Mouse (Mus musculus) layer of hippocampus, adult 11-12 months (tissue): ENCODE results near the gene Sorcs1.

Source experiments
- DNase-seq: peaks from one replicate; pipeline ENCODE4 v3.0.0; 2022; ENCODE audit warnings: low spot score

The Sorcs1 gene

DNA sequence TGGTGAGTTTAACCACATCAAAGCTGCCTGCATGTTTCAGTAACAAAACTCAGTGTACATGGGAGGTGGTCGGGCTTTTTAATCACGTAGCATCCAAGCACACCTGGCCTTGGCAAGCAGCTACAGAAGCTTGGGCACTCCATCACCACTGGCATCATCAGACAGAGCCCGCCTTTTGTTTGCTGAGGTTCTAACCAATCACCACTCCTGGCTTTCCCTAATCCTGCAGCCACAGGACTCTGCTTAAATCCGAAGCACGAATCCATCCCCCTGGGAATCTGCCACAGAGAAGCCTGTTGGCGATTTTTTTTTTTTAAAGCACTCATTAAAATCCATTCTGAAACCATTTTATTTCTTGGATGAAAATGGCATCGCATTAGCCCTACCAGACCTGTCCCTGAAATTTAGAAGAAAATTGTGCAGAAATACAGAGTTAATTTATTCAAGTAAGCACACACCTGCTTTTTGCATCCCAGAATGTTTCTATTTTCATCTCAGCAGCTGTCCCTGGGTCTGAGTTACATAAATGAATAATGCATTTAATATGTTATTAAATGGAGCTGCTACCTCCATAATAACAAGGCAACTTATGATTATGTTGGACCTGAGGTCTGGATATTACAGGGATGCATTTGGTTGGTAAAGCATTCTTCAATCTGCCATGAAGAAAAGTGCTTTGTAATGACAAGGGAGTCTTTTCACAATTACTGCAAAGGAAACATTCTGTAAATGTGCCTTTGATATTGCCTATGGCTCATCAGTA is 463.8 kb downstream of the Sorcs1 start:
- peak; percentile 5 for DNase-seq

- no peak for DNase-seq
These were observed 468.0 kb downstream of the Sorcs1 start for GRCm38 (mm10) chr19:50210456-50210855.

- no peak for DNase-seq
These were observed 474.1 kb downstream of the Sorcs1 start for GRCm38 (mm10) chr19:50204341-50204740.

GRCm38 (mm10) chr19:50196592-50196991 is 481.9 kb downstream of the Sorcs1 start:
- DNase-seq, result no peak

DNA sequence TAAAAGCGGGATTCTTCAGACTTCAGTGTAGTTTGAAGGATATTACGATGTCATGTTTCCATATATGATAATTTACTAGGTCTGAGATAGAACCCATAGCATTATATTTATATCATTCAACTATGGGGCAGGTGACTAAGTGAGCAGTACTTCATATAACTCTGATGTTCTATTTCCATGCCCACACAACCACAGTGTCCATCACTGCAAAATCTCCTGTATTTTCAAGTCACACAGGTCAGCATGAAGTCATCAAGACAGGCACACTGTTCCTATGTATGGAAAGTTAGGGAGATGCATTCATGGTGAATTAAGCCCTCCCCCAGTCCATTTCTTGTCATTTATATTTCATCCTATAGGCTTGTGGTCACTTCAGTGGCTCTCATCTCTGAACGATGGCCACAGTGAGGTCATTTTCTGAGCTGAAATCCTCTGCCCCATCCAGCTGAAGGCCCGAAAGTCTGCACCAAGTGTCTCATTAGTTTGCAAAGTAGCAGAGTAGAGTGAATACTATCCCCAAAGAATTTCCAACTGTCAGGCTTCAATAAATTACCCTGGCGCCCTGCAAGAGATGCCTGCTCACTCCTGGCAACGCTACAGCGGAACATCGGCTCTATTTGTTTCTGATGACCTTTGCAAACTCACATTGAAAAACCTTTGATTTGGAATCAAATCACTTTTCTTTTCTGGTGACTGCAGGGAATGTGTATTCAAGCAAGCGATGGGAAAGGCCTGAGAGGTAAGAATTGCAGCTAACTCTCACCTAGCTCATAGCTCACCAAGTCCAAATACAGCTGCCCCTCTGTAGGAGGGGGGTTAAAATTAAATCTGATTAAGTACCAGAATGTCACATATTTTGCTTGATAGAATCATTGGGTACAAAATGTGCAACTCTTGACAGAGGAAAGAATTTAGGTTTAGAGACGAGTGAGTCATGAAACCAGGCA is 492.4 kb downstream of the Sorcs1 start:
- no peak for DNase-seq

DNA sequence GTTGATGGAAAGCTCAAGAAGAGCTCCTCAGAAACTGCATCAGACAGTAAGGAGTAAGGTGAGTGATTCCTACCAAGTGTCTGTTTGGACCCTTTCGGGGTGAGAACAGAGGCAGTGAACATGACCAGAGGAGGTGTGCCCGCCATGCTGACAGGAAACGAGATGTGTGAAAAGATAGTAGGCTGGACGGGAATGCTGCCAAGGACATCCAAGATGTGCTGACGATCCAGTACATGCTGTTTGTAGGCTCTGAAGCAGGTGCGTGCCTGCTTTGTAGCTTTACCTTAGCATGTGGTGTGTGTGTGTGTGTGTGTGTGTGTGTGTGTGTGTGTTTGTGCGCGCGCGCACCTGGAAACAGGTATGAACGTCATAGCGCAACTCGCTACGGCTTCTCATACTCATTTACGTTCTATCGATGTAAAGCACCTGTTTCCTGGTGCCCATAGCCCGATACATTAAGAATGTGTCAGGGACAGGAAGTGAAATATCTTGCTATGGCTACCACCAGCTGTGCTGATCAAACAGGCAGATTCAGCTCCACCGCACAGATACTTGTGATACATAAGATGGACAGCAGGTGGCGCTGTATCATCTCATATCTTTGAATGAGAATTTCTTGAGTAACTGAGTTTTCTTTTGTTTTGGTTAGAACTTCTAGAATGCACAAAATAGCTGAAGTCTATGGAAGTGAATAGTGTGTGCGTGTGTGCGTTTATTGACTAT is 493.4 kb downstream of the Sorcs1 start:
- peak; percentile 73 for DNase-seq

- no peak for DNase-seq
These were observed 499.6 kb downstream of the Sorcs1 start for GRCm38 (mm10) chr19:50178851-50179250.

- no peak for DNase-seq
These were observed 500.3 kb downstream of the Sorcs1 start for GRCm38 (mm10) chr19:50178151-50178550.

- DNase-seq, result peak; percentile 28
These were observed 506.6 kb downstream of the Sorcs1 start for GRCm38 (mm10) chr19:50171849-50172248.

- no peak for DNase-seq
These were observed 527.3 kb downstream of the Sorcs1 start for GRCm38 (mm10) chr19:50151111-50151510.

GRCm38 (mm10) chr19:50145919-50146318 is 532.5 kb downstream of the Sorcs1 start:
- DNase-seq, result peak; percentile 21

GRCm38 (mm10) chr19:50141853-50142252 is 536.6 kb downstream of the Sorcs1 start:
- DNase-seq, result peak; percentile 19

- DNase-seq, result no peak
These were observed 543.8 kb downstream of the Sorcs1 start for GRCm38 (mm10) chr19:50134656-50135055.

GRCm38 (mm10) chr19:50105842-50106585 is 572.4 kb downstream of the Sorcs1 start:
- DNase-seq, result no peak
